Mouse (Mus musculus): ENCODE data around the gene Crybg3.

- no peak for TF ChIP-seq CTCF (IDR thresholded peaks at IDR 0.05; ENCODE audit: low read depth)
- TF ChIP-seq EP300 (IDR thresholded peaks at IDR 0.05; ENCODE audit: low read depth) = no peak
Observed at GRCm38 (mm10) chr16:59587816-59588215, 13.0 kb downstream of the Crybg3 start.

Measured in liver, embryonic 14.5 days (tissue).